Mouse (Mus musculus) CH12.LX (cell line): Measurements from ENCODE around the gene Camta1. TPM values are rescaled to one million over a fixed set of nuclear protein-coding genes. Genes with fewer than 3 reads are reported as not detected.

Experiments used
- DNase-seq: peaks from one replicate; pipeline ENCODE4 v3.0.0-alpha.2; 2013; ENCODE audit errors: extremely low read depth
- H3K27ac ChIP-seq: 2 replicates; pipeline ENCODE4 v1.5.1; 2012; ENCODE audit warnings: low read depth, mild to moderate bottlenecking, control low read depth, moderate library complexity; ENCODE audit not compliant: insufficient read depth
- H3K27me3 ChIP-seq: replicated peaks from 2 replicates; pipeline ENCODE3; 2012; ENCODE audit warnings: inconsistent platforms
- H3K36me3 ChIP-seq, 2 experiments: replicated peaks in 1 of 2; 2 replicates each; pipeline versions ENCODE3 to v1.6.1; 2012; ENCODE audit warnings: inconsistent platforms in 1 of 2, low read length in 1 of 2, mild to moderate bottlenecking in 1 of 2, mixed read lengths in 1 of 2, moderate library complexity in 1 of 2; ENCODE audit not compliant: control insufficient read depth in 1 of 2, insufficient read depth in 1 of 2
- H3K4me1 ChIP-seq, 2 experiments: 2 replicates each; pipeline ENCODE4 v1.6.1; 2012; ENCODE audit warnings: inconsistent platforms in 1 of 2, moderate library complexity in 1 of 2; ENCODE audit not compliant: insufficient read depth in 2 of 2, control insufficient read depth in 1 of 2
- H3K4me2 ChIP-seq: 2 replicates; pipeline ENCODE4 v1.6.1; 2012; ENCODE audit warnings: low read depth, mild to moderate bottlenecking, control low read depth; ENCODE audit not compliant: poor library complexity, insufficient read depth, severe bottlenecking
- H3K4me3 ChIP-seq, 3 experiments: fragments of 150-350 bp in 1 of 3; sonication (generic) in 1 of 3; replicated peaks in 1 of 3; 2 replicates each; pipeline versions ENCODE3 to v1.5.1; 2011 to 2012; ENCODE audit warnings: low read depth in 2 of 3, low read length in 2 of 3, mild to moderate bottlenecking in 2 of 3, moderate library complexity in 2 of 3, control low read depth in 1 of 3, improper control_type of control experiment in 1 of 3, inconsistent platforms in 1 of 3, mixed read lengths in 1 of 3; ENCODE audit not compliant: poor library complexity in 1 of 3
- H3K79me2 ChIP-seq: replicated peaks from 2 replicates; pipeline ENCODE4 v1.6.1; 2012; ENCODE audit warnings: mild to moderate bottlenecking, moderate library complexity; ENCODE audit not compliant: control insufficient read depth, poor library complexity, insufficient read depth, severe bottlenecking; ENCODE audit errors: extremely low read depth
- H3K9ac ChIP-seq: 2 replicates; pipeline ENCODE4 v1.6.1; 2012; ENCODE audit warnings: low read depth, mild to moderate bottlenecking, control low read depth, moderate library complexity; ENCODE audit not compliant: insufficient read depth
- H3K9me3 ChIP-seq: replicated peaks from 2 replicates; pipeline ENCODE3; 2012; ENCODE audit warnings: low read length, inconsistent platforms, mixed read lengths
- CHD1 ChIP-seq: IDR thresholded peaks from 2 replicates; pipeline ENCODE4 v1.6.1; 2012; ENCODE audit warnings: low read depth, low read length, improper control_type of control experiment, inconsistent platforms
- CHD2 ChIP-seq: IDR thresholded peaks from 2 replicates; pipeline ENCODE4 v1.6.1; 2011; ENCODE audit warnings: low read length, improper control_type of control experiment
- CTCF ChIP-seq, 2 experiments: IDR thresholded peaks in 1 of 2; conservative IDR thresholded peaks in 1 of 2; 2 replicates each; pipeline ENCODE4 v1.5.1; 2011 to 2012; ENCODE audit warnings: low read depth in 2 of 2, low read length in 2 of 2, improper control_type of control experiment in 1 of 2, inconsistent platforms in 1 of 2, mild to moderate bottlenecking in 1 of 2, moderate library complexity in 1 of 2
- ELF1 ChIP-seq: IDR thresholded peaks from 2 replicates; pipeline ENCODE4 v1.6.1; 2014; ENCODE audit warnings: low read depth, mild to moderate bottlenecking, inconsistent platforms, low read length, improper control_type of control experiment
- ETS1 ChIP-seq: conservative IDR thresholded peaks from 2 replicates; pipeline ENCODE4 v1.6.1; 2012; ENCODE audit warnings: low read depth, mild to moderate bottlenecking, inconsistent platforms, low read length, improper control_type of control experiment, moderate library complexity
- GABPA ChIP-seq: IDR thresholded peaks from 2 replicates; pipeline ENCODE4 v1.6.1; 2012; ENCODE audit warnings: low read depth, low read length, improper control_type of control experiment, inconsistent platforms; ENCODE audit not compliant: insufficient replicate concordance
- HCFC1 ChIP-seq: IDR thresholded peaks from 2 replicates; pipeline ENCODE4 v1.6.1; 2012; ENCODE audit warnings: low read depth, mild to moderate bottlenecking, inconsistent platforms, low read length, improper control_type of control experiment
- IRF4 ChIP-seq: IDR thresholded peaks from 2 replicates; pipeline ENCODE4 v1.6.1; 2014; ENCODE audit warnings: low read depth, mild to moderate bottlenecking, inconsistent platforms, low read length, improper control_type of control experiment
- MAFK ChIP-seq: IDR thresholded peaks from 2 replicates; pipeline ENCODE4 v1.6.1; 2011; ENCODE audit warnings: low read length, improper control_type of control experiment; ENCODE audit not compliant: insufficient replicate concordance
- MAZ ChIP-seq: IDR thresholded peaks from 2 replicates; pipeline ENCODE4 v1.6.1; 2012; ENCODE audit warnings: low read depth, mild to moderate bottlenecking, inconsistent platforms, low read length, improper control_type of control experiment, moderate library complexity
- MXI1 ChIP-seq: IDR thresholded peaks from 2 replicates; pipeline ENCODE4 v1.6.1; 2011; ENCODE audit warnings: mild to moderate bottlenecking, low read depth, low read length, improper control_type of control experiment
- MYC ChIP-seq: IDR thresholded peaks from 2 replicates; pipeline ENCODE4 v1.6.1; 2011; ENCODE audit warnings: low read depth, mild to moderate bottlenecking, improper control_type of control experiment, low read length
- NELFE ChIP-seq: IDR thresholded peaks from 2 replicates; pipeline ENCODE4 v1.6.1; 2011; ENCODE audit warnings: low read depth, low read length, improper control_type of control experiment
- NRF1 ChIP-seq: IDR thresholded peaks from 2 replicates; pipeline ENCODE4 v1.6.1; 2014; ENCODE audit warnings: low read depth, mild to moderate bottlenecking, inconsistent platforms, low read length, improper control_type of control experiment, moderate library complexity
- PAX5 ChIP-seq: IDR thresholded peaks from 2 replicates; pipeline ENCODE4 v1.6.1; 2012; ENCODE audit warnings: low read length, inconsistent platforms, mixed read lengths
- POLR2AphosphoS2 ChIP-seq: IDR thresholded peaks from 2 replicates; pipeline ENCODE4 v1.6.1; 2011; ENCODE audit warnings: low read depth, low read length, improper control_type of control experiment
- RCOR1 ChIP-seq: conservative IDR thresholded peaks from 2 replicates; pipeline ENCODE4 v1.6.1; 2012; ENCODE audit warnings: low read depth, mild to moderate bottlenecking, inconsistent platforms, low read length, improper control_type of control experiment
- SIN3A ChIP-seq: IDR thresholded peaks from 2 replicates; pipeline ENCODE4 v1.6.1; 2012; ENCODE audit warnings: low read length, improper control_type of control experiment, inconsistent platforms
- SMC3 ChIP-seq: IDR thresholded peaks from 2 replicates; pipeline ENCODE4 v1.6.1; 2011; ENCODE audit warnings: low read depth, low read length, improper control_type of control experiment
- TBP ChIP-seq: conservative IDR thresholded peaks from 2 replicates; pipeline ENCODE4 v1.6.1; 2011; ENCODE audit warnings: low read depth, low read length, improper control_type of control experiment
- TCF12 ChIP-seq: IDR thresholded peaks from 2 replicates; pipeline ENCODE4 v1.6.1; 2014; ENCODE audit warnings: low read depth, mild to moderate bottlenecking, inconsistent platforms, low read length, improper control_type of control experiment
- USF1 ChIP-seq: IDR thresholded peaks from 2 replicates; pipeline ENCODE4 v1.6.1; 2014; ENCODE audit warnings: low read depth, mild to moderate bottlenecking, inconsistent platforms, low read length, improper control_type of control experiment
- ZKSCAN1 ChIP-seq: IDR thresholded peaks from 2 replicates; pipeline ENCODE4 v1.6.1; 2012; ENCODE audit warnings: low read depth, inconsistent platforms, low read length, improper control_type of control experiment, borderline replicate concordance
- ZMIZ1 ChIP-seq: IDR thresholded peaks from 2 replicates; pipeline ENCODE4 v1.6.1; 2012; ENCODE audit warnings: low read depth, mild to moderate bottlenecking, inconsistent platforms, low read length, improper control_type of control experiment
- ZNF384 ChIP-seq: IDR thresholded peaks from 2 replicates; pipeline ENCODE4 v1.6.1; 2012; ENCODE audit warnings: low read depth, low read length, improper control_type of control experiment, inconsistent platforms
- dilution Hi-C: fragments of 300-500 bp; cut with MboI; formaldehyde crosslinking; loops from 2 replicates; pipeline ENCODE4 v1.14.3; 2020; ENCODE audit warnings: low sequenced_read_pairs; ENCODE audit not compliant: extremely low pct_unique_long_range_greater_than_20kb, extremely low pct_ligation_motif_present
- in situ Hi-C: fragments of 300-500 bp; cut with MboI; formaldehyde crosslinking; loops from 3 replicates; pipeline ENCODE4 v1.14.3; 2019; ENCODE audit warnings: low sequenced_read_pairs, low pct_ligation_motif_present, low pct_unique_long_range_greater_than_20kb, mixed read lengths
- polyA plus RNA-seq: library from polyadenylated mRNA; unstranded; fragments of >175 nt; gene quantifications from 2 replicates; pipeline ENCODE4 v1.2.1, GENCODE M21; 2012; ENCODE audit warnings: low read depth; ENCODE audit not compliant: insufficient read length
- total RNA-seq, 2 experiments: library from RNA; depleted of rRNA; stranded (reverse); fragments of 300-350 nt in 1 of 2; fragments of >200 nt in 1 of 2; gene quantifications; 2 replicates each; pipeline ENCODE4 v1.2.3; 2012 to 2014

Camta1 gene
- total and polyA plus RNA-seq, 3 experiments = 9.9 to 32.5 (median 15.3) TPM

GRCm38 (mm10) chr4:151822986-151823385, 38.7 kb downstream of the Camta1 start:
- TF ChIP-seq CHD2 (no peak), MAZ (no peak), TCF12 (no peak), ELF1 (no peak), RCOR1 (no peak), POLR2AphosphoS2 (no peak), HCFC1 (no peak), USF1 (no peak), IRF4 (no peak), MXI1 (no peak), ZKSCAN1 (no peak), ETS1 (no peak), SIN3A (no peak), GABPA (no peak), ZMIZ1 (no peak), MAFK (no peak), NRF1 (no peak), ZNF384 (no peak)
- in situ Hi-C loops = no loop called here
- no peak for DNase-seq

GRCm38 (mm10) chr4:151817981-151818766, 43.5 kb downstream of the Camta1 start:
- TF ChIP-seq SMC3 (no peak), TCF12 (no peak), TBP (no peak), RCOR1 (no peak), CTCF (conservative IDR thresholded peaks at IDR 0.05 in 1 of 2, IDR thresholded peaks at IDR 0.05 in 1 of 2; ENCODE audit: low read depth in 2 of 2, low read length in 2 of 2) (no peak), NRF1 (no peak), PAX5 (no peak), CHD1 (no peak), ZNF384 (no peak), NELFE (no peak), IRF4 (no peak), HCFC1 (no peak), MYC (no peak), ETS1 (no peak), ZMIZ1 (no peak)
- TF ChIP-seq, all 38 proteins: peak for 0
- no peaks in the 10 kb centered on the region for H3K9me3 ChIP-seq
- H3K9ac ChIP-seq = no peak overlapping the region
- peaks cover 0 to 32% of the 10 kb centered on the region in 2 experiments for H3K36me3 ChIP-seq
- H3K79me2 ChIP-seq = no peaks in the 10 kb centered on the region; the same call in 1 of the 2 replicates
- peaks cover 0 to 6% of the 10 kb centered on the region in 2 experiments; a peak in 1 of 4 replicates for H3K4me1 ChIP-seq
- H3K27me3 ChIP-seq = no peaks in the 10 kb centered on the region
- dilution Hi-C loops = no loop called here
- H3K4me2 ChIP-seq = no peak overlapping the region
- no peak overlapping the region for H3K27ac ChIP-seq
- no peak overlapping the region for H3K4me3 ChIP-seq
- in situ Hi-C loops = no loop called here
- DNase-seq = no peak

More at GRCm38 (mm10) chr4:151822986-151823385, 38.7 kb downstream of the Camta1 start:
- Histone ChIP-seq H3K9ac (no peak overlapping the region), H3K4me1 (peaks cover 2 to 14% of the 10 kb centered on the region in 2 experiments; a peak in 2 of 4 replicates), H3K36me3 (peaks cover 0 to 36% of the 10 kb centered on the region in 2 experiments), H3K9me3 (no peaks in the 10 kb centered on the region), H3K4me2 (no peak overlapping the region), H3K79me2 (no peaks in the 10 kb centered on the region), H3K4me3 (no peak overlapping the region), H3K27me3 (no peaks in the 10 kb centered on the region), H3K27ac (no peak overlapping the region)
- dilution Hi-C loops = no loop called here
